Mouse (Mus musculus): ENCODE results near the gene Fhit. TPM values are rescaled to one million over a fixed set of nuclear protein-coding genes. Genes with fewer than 3 reads are reported as not detected.

The Fhit gene
- total RNA-seq, 1 experiment from 2014 or later: not detected

- ATAC-seq (replicated peaks; ENCODE audit: insufficient number of reproducible peaks, low FRiP score, low TSS enrichment, poor library complexity, severe bottlenecking): no peak
Measured at GRCm38 (mm10) chr14:10079062-10079461, 1082.8 kb downstream of the Fhit start.

GRCm38 (mm10) chr14:10049947-10050346 is 1111.9 kb downstream of the Fhit start:
- ATAC-seq (replicated peaks; ENCODE audit: insufficient number of reproducible peaks, low FRiP score, low TSS enrichment, poor library complexity, severe bottlenecking): no peak

GRCm38 (mm10) chr14:10047123-10047783 is 1114.6 kb downstream of the Fhit start:
- ATAC-seq (replicated peaks; ENCODE audit: insufficient number of reproducible peaks, low FRiP score, low TSS enrichment, poor library complexity, severe bottlenecking): no peak

- no peak for ATAC-seq (replicated peaks; ENCODE audit: insufficient number of reproducible peaks, low FRiP score, low TSS enrichment, poor library complexity, severe bottlenecking)
Measured at GRCm38 (mm10) chr14:10046336-10047122, 1115.3 kb downstream of the Fhit start.

GRCm38 (mm10) chr14:10038021-10038420 is 1123.8 kb downstream of the Fhit start:
- no peak for ATAC-seq (replicated peaks; ENCODE audit: insufficient number of reproducible peaks, low FRiP score, low TSS enrichment, poor library complexity, severe bottlenecking)

GRCm38 (mm10) chr14:10036685-10037215 is 1125.1 kb downstream of the Fhit start:
- ATAC-seq (replicated peaks; ENCODE audit: insufficient number of reproducible peaks, low FRiP score, low TSS enrichment, poor library complexity, severe bottlenecking): no peak

- no peak for ATAC-seq (replicated peaks; ENCODE audit: insufficient number of reproducible peaks, low FRiP score, low TSS enrichment, poor library complexity, severe bottlenecking)
Measured at GRCm38 (mm10) chr14:10035682-10036081, 1126.2 kb downstream of the Fhit start.

GRCm38 (mm10) chr14:10035270-10035669 is 1126.6 kb downstream of the Fhit start:
- no peak for ATAC-seq (replicated peaks; ENCODE audit: insufficient number of reproducible peaks, low FRiP score, low TSS enrichment, poor library complexity, severe bottlenecking)

GRCm38 (mm10) chr14:10023382-10023781 is 1138.5 kb downstream of the Fhit start:
- ATAC-seq (replicated peaks; ENCODE audit: insufficient number of reproducible peaks, low FRiP score, low TSS enrichment, poor library complexity, severe bottlenecking): no peak

GRCm38 (mm10) chr14:10022304-10022703 is 1139.5 kb downstream of the Fhit start:
- no peak for ATAC-seq (replicated peaks; ENCODE audit: insufficient number of reproducible peaks, low FRiP score, low TSS enrichment, poor library complexity, severe bottlenecking)

- ATAC-seq (replicated peaks; ENCODE audit: insufficient number of reproducible peaks, low FRiP score, low TSS enrichment, poor library complexity, severe bottlenecking): no peak
Measured at GRCm38 (mm10) chr14:10020400-10021140, 1141.3 kb downstream of the Fhit start.

- no peak for ATAC-seq (replicated peaks; ENCODE audit: insufficient number of reproducible peaks, low FRiP score, low TSS enrichment, poor library complexity, severe bottlenecking)
Measured at GRCm38 (mm10) chr14:10013817-10014266, 1148.0 kb downstream of the Fhit start.

- ATAC-seq (replicated peaks; ENCODE audit: insufficient number of reproducible peaks, low FRiP score, low TSS enrichment, poor library complexity, severe bottlenecking): no peak
Measured at GRCm38 (mm10) chr14:10013003-10013816, 1148.6 kb downstream of the Fhit start.

- ATAC-seq (replicated peaks; ENCODE audit: insufficient number of reproducible peaks, low FRiP score, low TSS enrichment, poor library complexity, severe bottlenecking): no peak
Measured at GRCm38 (mm10) chr14:10006278-10006677, 1155.6 kb downstream of the Fhit start.

GRCm38 (mm10) chr14:10003847-10004246 is 1158.0 kb downstream of the Fhit start:
- ATAC-seq (replicated peaks; ENCODE audit: insufficient number of reproducible peaks, low FRiP score, low TSS enrichment, poor library complexity, severe bottlenecking): no peak

- ATAC-seq (replicated peaks; ENCODE audit: insufficient number of reproducible peaks, low FRiP score, low TSS enrichment, poor library complexity, severe bottlenecking): no peak
Measured at GRCm38 (mm10) chr14:9990677-9991076, 1171.2 kb downstream of the Fhit start.

GRCm38 (mm10) chr14:9976934-9977510 is 1184.8 kb downstream of the Fhit start:
- ATAC-seq (replicated peaks; ENCODE audit: insufficient number of reproducible peaks, low FRiP score, low TSS enrichment, poor library complexity, severe bottlenecking): no peak

- no peak for ATAC-seq (replicated peaks; ENCODE audit: insufficient number of reproducible peaks, low FRiP score, low TSS enrichment, poor library complexity, severe bottlenecking)
Measured at GRCm38 (mm10) chr14:9974402-9974801, 1187.4 kb downstream of the Fhit start.

Measured in monocyte, adult 5-6 weeks (primary cell).